Mouse (Mus musculus) brain, embryonic 14.5 days (tissue): ENCODE data around the gene Tldc2.

Source experiments
- CTCF ChIP-seq: fragments of 200-500 bp; IDR thresholded peaks from 2 replicates; pipeline ENCODE4 v1.5.1; 2012; ENCODE audit warnings: inconsistent platforms, mild to moderate bottlenecking, moderate library complexity, borderline replicate concordance; ENCODE audit not compliant: insufficient read depth, insufficient read length; ENCODE audit errors: extremely low read depth
- POLR2A ChIP-seq: fragments of 200-500 bp; IDR thresholded peaks from 2 replicates; pipeline ENCODE4 v1.6.1; 2012; ENCODE audit warnings: mild to moderate bottlenecking, inconsistent platforms, borderline replicate concordance; ENCODE audit not compliant: poor library complexity, insufficient read depth, insufficient read length, severe bottlenecking; ENCODE audit errors: extremely low read depth

DNA sequence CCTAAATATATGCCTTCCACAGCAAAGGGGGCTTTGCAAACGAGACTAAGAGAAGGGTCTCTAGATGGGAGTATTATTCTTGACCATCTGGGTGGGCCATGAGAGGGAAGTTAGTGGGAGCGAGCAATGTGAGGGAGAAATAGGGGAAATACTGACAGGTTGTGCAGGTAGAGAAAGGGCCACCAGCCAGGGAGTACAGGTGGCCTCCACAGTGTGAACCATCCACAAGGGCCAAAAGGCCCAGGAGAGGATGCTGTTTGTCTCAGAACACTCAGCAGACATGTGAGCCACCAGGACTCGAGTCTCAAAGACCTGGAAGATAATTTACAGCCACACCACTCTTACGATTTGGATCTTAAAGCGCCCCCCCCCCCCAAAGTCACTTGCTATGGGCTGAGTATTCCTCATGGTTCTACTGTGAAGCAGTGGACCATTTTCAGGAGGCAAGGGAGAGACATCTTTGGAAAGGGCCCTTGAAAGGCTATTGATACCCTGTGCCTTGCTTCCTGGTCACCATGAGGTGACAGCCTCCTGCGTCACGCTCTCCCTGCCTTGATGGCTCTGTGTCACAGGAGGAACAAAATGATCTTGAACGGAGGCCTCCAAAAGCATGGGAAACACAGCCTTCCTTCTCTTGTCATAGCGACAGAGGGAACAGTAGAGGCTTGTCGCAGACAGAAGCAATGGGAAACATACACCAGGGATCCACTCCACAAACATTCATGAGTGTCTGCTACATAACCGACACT lies 26.1 kb upstream of the Tldc2 start:
- TF ChIP-seq CTCF (no peak), POLR2A (no peak)
